In the genomic region with DNA sequence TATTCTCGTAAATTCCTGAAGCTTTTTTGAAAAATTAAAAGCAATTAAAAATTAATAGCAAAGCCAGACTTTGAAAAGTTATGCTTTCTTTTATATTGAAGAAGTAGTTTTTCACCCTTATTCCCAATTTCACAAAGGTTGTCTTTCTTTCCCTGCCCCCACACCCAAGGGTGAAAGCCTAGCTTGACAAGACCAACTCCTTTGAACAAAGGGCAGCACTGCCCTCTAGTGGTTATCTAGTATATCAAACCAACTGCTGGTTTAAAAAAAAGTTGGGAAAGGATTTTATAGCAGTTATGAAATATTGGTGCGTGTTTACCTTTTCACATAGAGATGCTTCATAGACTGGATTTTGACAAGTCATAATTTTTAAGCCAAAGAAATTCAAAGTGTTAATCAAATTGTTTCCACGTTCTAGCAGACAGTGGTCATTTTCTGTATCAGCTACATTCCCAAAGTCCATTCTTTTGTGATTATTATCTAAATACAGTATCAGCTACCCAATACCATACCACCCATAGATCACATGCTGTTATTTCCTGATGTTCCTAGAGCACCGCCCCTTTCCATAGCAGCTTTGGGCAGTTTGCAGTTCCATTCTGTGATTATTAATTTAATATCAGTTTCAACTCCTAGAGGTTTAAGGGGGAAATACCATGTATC, we compare ENCODE assay signal across 8 mouse cellular contexts. TPM values are rescaled to one million over a fixed set of nuclear protein-coding genes. Genes with fewer than 3 reads are reported as not detected.
DNase-seq lines count a peak whose midpoint lies in the region; ATAC-seq and TF ChIP-seq lines count a peak whose summit lies in the region.

No protein-coding gene starts in this region.

- no peak for TF ChIP-seq POLR2A in brain, embryonic 14.5 days (IDR thresholded peaks at IDR 0.05; ENCODE audit: borderline replicate concordance, extremely low read depth, insufficient read depth, insufficient read length, poor library complexity, severe bottlenecking)
- TF ChIP-seq POLR2A in embryonic fibroblast, embryonic 13.5 days (IDR thresholded peaks at IDR 0.05; ENCODE audit: low read depth, low read length) = no peak

- peak; percentile 70 for TF ChIP-seq CTCF in brain, embryonic 14.5 days (IDR thresholded peaks at IDR 0.05; ENCODE audit: borderline replicate concordance, extremely low read depth, insufficient read depth, insufficient read length)
- peak; percentile 20; the same call in 1 of the 2 replicates for TF ChIP-seq CTCF in embryonic fibroblast, embryonic 13.5 days (IDR thresholded peaks at IDR 0.05; ENCODE audit: borderline replicate concordance, insufficient read depth, low read length)

- no peak for ATAC-seq in liver, embryonic 13.5 days (ENCODE audit: low read depth)

- H3K4me3 ChIP-seq in embryonic fibroblast, embryonic 13.5 days (ENCODE audit: insufficient read depth, low read length) = no peak overlapping the region
- no peak overlapping the region for H3K4me3 ChIP-seq in liver, embryonic 13.5 days (replicated peaks)

- H3K9me3 ChIP-seq in liver, embryonic 13.5 days (replicated peaks) = no peaks in the 10 kb centered on the region

- no peak overlapping the region for H3K9ac ChIP-seq in liver, embryonic 13.5 days

- no peaks in the 10 kb centered on the region for H3K4me1 ChIP-seq in embryonic fibroblast, embryonic 13.5 days (ENCODE audit: control insufficient read depth, insufficient read depth, low read length)
- no peaks in the 10 kb centered on the region for H3K4me1 ChIP-seq in liver, embryonic 13.5 days (replicated peaks)

- no peak overlapping the region for H3K27ac ChIP-seq in embryonic fibroblast, embryonic 13.5 days (ENCODE audit: insufficient read depth, low read length)
- no peak overlapping the region for H3K27ac ChIP-seq in liver, embryonic 13.5 days

- H3K36me3 ChIP-seq in liver, embryonic 13.5 days = no peaks in the 10 kb centered on the region

- H3K4me2 ChIP-seq in liver, embryonic 13.5 days = no peak overlapping the region

- 34% methylated on average over 4 of the region's 4 CpGs for WGBS in liver, embryonic 13.5 days (ENCODE audit: insufficient replicate concordance)

- peak; percentile 3 for DNase-seq in 3134 (ENCODE audit: extremely low read depth, insufficient read length, low spot score)
- peak; percentile 26 for DNase-seq in CD4-positive helper T cell, adult 2 months (ENCODE audit: low read depth, low spot score)
- DNase-seq in brain, embryonic 14.5 days (ENCODE audit: low read depth) = peak; percentile 94
- peak; percentile 74 for DNase-seq in kidney, postnatal 10 days
- DNase-seq in liver, embryonic 13.5 days = peak; percentile 2
- DNase-seq in right cerebral cortex, adult 2 months (ENCODE audit: low spot score in 2 of 2) = peak; percentile 61 to 72
- DNase-seq in urinary bladder, postnatal 10 days (ENCODE audit: low spot score) = no peak

- H3K27me3 ChIP-seq in liver, embryonic 13.5 days = no peaks in the 10 kb centered on the region

RNA-seq across cellular contexts. Expression of gene Erbb4, which starts 31.1 kb away (rescaled TPM):
- polyA plus RNA-seq in brain, embryonic 14.5 days (2012; rRNA removed) = 7.8 and 12.2 TPM in 2 replicates
- polyA plus RNA-seq in embryonic fibroblast, embryonic 13.5 days (2011; ENCODE audit: insufficient read length, low read depth, missing spikeins) = 0.23 and 0.26 TPM in 2 replicates
- 0.07 TPM in 1 of 2 replicates, not detected in the other for polyA plus RNA-seq in liver, embryonic 13.5 days (2015; fragmentation: Nextera tagmentation; extraction: Ambion mirVana)
